Mouse (Mus musculus): ENCODE data around the gene Car9.
"Not testable (repeated sequence)": the region's sequence is repeated elsewhere in the genome, so short reads cannot be mapped to it uniquely, and the experiment has no call there.

Car9 gene

DNA sequence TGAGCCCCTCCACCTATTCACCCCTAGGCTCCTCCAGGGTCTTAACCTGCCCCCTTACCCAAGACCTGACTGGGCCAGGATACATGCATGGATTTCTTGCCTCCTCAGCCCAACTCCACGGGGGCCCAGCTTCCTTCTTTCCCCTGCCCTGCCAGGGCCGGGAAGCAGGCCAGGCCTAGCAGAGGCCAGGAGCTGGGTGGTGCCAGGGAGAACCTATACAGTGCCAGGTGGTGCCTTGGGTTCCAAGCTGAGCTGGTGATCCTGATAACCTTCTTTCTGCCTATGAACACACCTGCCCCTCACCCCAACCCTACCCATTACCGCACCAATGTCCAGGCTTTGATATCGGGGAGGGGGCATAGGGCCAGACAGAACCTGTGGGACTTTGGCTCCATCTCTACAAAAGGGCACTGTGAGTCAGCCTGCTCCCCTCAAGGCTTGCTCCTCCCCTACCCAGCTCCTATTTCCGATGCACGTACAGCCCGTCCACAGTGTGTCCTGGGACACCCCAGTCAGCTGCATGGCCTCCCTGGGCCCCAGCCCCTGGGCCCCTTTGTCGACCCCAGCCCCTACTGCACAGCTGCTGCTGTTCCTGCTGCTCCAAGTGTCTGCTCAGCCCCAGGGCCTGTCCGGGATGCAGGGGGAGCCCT lies at the start of gene Car9:
Gene Car9, plus strand, starts transcription at position 431 of the 650 bp plus-strand sequence.
- peak; percentile 93 for DNase-seq

DNA sequence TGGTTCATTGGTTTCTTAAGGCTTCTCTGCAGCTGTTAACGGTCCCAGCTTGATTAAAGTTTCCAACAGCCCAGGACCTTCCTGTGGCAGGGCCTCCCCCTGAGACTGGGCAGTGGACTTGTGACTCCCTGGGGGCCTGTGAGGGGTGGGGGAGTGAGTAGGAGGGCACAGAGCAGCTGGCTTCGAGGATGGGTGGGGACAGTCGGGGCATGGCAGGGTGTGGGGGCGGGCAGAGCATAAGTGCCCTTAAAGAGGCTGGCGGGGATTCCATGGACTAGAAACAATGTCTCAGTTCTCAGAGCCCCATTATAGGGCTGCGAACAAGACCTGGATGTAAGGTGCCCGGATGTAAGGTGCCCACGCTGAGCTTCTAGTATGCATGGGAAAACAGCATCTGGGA lies 49.6 kb upstream of the Car9 start:
- no peak for DNase-seq

DNA sequence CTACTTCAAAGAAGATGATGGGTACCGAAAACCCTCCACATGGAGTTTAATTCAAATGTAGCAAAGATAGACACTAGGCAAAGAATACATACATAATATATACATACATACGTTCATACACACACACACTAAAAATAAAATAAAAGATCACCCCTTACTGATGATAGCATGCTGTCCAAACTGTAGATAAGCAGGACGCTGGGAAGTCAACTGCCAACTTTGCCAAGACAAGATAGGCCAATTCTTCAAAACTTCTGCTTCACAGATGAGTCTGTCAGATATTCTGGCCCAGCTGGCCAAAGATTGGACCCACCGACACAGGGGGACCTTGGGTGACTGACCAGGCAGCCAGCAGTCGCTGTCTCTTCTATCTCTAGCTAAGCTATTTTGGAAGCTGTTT lies 43.7 kb upstream of the Car9 start:
- DNase-seq = no peak

DNA sequence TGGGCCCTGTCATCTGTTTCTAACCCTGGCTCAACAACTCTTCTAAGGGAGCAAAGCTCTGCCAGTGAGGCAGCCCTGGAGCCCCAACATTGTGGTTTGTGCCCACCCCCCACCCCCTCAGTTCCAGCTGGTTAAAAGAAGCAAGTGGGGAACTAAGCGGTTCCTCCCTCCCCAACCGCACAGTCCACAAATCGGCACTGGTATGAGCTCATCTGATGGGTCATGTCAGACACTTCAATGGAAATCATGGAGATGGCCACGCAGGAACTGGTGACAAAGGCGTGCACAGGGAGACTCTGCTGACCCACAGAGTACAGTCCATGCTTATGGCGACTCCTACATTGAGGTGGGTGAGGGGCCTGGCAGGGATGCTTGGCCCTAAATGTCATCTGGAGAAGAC lies 40.8 kb upstream of the Car9 start:
- DNase-seq = no peak

DNA sequence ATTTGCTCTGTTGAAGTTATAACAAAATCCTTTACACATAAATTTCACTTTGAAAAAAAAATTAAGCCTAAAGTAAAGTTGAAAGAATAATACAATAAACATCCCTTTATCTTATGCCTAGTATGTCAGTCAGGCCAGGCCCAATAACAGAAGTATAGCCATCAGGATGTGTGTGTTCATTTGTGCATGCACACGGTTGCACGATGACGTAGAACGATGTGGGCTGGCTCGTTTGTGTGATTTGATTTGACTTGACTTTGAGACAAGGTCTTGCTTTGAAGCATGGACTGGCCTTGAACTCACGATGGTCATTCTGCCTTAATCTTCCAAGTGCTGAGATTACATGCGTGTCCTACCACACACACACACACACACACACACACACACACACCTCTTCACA lies 39.9 kb upstream of the Car9 start:
- DNase-seq = no peak

DNA sequence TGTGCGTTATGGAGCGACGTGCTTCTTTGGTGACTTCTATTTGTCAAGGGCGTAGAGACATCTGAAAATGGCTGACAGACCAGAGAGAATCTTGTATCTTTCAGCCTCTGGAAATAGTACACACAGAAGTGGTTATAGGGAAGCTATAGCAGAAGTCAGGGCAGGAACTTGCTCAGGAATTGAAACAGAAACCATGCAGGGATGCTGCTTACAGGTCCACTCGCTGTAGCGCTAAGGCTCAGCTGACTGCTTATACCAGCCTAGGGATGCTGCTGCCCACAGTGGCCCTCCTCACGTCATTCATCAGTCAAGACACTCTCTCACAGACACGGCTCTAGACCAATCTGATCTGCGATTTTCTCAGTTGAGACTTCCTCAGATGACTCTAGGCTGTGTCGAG lies 36.5 kb upstream of the Car9 start:
- no peak for DNase-seq

DNA sequence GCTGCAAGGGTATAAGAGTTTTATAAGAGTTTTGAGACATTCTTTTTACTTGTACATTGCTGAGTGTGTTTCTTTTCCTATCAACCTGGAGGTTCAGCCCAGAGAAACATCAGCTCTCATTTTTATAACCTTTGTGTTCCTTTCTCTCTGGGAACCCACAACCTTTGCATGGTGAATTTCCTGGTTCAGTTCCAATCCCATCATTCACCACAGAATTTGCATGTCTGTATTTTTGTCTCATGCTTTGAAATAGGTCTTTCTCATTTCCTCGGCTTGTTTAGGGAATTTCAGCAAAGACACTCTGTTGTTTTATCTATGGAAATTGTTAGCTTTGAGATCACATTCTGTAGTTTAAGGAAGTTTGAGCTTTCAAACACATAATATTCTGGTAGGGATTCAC lies 33.1 kb upstream of the Car9 start:
- DNase-seq = no peak

DNA sequence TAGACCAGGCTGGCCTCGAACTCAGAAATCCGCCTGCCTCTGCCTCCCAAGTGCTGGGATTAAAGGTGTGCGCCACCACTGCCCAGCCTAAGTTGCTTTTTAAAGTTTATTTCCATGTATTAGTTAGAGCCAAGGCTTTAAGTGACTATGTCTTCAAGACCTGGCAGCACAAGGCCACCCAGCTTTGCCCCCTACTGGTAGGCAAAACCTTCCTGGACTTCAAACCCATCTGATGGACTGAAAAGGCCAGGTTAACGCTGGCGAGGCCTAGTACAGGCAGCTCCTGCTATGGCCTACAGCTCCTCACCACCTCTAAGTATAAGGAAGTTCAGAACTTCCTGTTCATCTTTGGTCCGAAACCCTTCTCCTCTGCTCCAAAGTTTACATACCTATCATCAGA lies 30.2 kb upstream of the Car9 start:
- DNase-seq = no peak

DNA sequence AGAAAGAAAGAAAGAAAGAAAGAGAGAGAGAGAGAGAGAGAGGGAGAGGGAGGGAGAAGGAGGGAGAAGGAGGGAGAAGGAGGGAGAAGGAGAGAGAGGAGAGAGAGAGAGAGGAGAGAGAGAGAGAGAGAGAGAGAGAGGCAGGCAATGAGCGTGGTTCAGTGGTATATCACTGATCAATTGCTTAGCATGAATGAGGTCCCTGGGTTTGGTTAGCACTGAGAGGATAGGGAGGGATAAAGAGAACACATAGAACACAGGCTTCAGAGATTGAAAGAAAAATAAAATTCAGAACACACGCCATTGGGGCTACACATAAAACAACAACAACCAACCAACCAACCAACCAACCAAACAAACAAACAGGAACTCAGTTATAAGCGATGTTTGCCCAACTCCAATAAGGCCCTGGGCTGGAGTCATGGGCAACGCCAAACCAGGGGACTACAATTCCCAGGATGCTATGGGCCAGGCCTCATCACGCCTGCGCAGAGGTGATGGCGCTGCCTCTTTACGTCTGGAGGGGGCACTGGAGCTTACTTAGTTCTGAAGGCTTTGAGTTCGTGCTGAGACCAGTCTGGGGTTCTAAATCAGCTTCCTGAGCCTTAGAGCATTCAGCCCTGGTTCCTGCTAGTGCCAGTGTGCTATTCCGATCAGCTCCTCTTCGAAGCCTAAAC lies 28.8 kb upstream of the Car9 start:
- DNase-seq = peak; percentile 92

DNA sequence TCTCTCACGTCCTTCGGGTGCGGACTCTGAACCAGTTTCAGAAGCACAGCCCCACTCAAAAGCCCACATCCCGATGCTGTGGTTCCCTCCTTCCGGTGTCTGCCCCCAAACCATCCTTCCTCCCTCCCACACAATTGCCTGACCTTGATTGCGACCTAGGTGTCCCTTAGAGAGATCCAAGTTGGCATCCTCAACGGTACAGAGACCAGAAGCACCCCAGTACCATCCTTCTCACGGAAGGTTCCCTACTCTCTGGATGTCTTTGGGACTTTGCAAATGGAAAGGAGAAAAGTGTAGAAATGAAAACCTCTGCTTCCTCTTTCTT lies 28.3 kb upstream of the Car9 start:
- DNase-seq = no peak

DNA sequence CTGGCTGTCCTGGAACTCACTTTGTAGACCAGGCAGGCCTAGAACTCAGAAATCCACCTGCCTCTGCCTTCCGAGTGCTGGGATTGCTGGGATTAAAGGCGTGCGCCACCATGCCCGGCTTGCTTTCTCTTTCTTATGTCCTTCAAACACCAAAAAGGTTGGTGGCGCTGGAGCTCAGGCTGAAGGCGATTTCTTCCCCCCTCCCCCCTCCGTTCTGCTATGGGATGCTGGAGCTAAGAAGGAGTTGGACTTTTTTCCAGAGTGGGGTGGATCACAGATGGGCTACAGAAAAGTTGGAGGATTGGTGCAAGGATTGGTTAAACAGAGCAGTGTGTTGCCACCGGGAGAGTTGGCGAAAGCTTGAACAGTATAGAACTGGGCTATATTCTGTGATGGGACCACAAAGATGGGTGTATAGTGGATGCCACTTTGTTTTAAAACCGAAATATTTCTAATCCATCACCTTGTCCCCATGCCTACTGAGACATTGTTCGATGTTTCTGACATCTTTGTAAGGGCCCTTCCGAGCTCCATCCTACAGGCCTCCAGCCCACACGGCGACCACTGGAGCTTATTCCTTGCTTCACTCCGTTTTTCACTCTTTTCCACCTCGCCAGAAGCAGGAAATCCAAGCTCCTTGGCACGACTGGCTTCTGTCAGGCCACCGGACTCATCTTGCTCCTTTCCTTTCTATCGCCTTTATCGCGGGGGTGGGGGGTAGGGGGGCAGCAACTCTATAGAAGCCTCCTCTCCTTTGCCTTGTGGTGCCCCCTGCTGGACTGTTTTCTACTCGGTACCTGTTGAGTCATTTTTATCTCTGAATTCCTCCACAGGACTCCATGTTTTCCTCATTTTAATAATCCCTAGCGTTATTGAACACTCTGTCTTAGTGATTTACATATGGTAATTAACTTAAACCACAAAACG lies 27.6 kb upstream of the Car9 start:
- no peak for DNase-seq

DNA sequence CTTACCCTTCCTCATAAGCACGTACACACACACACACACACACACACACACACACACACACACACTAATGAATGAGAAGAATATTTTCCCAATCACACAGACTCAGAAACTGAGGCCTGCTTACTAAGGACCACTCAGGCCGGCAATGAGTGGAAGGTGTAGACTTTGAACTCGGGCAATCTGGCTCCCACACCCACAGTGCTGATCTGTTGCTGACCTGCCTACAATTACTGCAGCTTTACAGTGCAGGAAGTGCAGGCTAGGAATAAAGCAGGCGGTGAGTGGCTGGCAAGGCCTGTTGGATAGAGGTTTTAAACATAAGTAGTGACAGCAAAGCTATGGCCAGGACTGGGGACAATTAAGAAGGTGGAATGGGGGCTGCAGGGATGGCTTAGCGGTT lies 25.8 kb upstream of the Car9 start:
- no peak for DNase-seq

DNA sequence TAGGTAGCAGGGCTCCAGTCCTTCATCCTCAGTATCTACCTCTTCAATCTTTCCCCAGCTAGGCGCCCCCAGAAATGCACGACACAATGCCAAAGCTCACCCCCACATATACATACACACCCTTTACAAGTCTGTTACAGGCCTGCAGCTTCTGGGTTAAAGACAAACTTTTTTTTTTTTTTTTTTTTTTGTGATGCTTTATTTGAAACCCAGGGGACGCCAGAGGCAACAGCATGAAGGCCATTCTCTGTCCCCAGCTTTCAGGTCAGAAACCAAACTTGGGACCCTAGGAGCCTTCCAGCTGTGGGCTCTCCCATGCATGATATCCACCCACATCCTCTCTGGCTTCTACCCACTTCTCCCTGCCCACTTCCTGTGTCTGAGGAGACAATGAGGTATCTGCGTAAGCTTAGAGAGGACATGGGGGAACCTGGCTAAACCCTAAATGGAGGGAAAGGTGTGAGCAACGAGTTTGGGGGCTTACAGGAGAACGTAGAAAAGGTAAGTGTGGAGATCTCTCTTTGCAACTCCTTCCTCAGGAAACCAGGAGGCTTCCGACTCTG lies 24.8 kb upstream of the Car9 start:
- DNase-seq = no peak

DNA sequence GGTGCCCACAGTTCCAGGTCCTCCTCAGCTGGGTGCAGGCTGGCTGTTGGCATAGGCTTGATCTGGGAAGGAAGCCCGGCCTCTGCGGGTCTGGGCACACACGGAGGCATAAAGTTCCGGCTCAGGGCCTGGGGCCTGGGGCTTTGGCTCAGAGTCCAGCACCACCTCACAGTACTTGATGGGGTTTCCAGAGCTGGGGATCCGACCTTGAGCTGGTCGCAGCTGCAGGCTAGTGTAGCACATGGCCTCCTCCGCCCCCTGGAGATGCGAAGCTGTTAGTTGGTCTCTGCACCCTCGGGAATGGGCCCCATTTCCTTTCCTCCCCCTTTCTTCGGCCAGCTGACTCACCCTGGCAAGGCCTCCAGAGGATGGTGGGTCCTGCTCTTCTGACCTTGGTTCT lies 24.2 kb upstream of the Car9 start:
- no peak for DNase-seq

DNA sequence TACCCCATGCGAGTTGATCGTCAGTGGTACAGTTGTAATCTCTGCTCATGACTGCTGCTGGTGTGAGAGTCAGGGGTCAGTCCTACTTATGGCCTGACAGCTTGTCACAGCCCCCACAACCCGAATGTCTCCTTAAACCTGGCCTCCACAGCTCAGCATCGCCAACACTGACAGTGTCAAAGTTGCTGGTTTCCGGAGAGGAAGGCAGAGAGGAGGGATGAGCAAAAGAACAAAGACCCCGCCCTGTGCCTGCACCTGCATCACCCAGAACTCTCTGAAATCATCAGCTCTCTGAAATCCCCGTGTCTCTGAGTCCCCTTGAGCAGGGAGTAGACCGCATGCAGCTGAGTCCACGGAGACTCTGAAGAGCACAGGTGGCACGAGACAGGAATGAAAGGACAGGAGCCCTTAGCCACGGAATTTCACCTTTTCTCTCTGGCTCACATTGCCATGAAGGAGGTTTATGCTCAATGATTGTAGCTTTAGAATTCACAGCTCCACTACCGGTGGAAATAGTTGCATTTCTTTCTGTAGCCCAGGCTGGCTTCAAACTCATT lies 23.2 kb upstream of the Car9 start, which contains the start of gene Sit1:
Gene Sit1, minus strand, starts transcription at position 200 of the 557 bp plus-strand sequence.
- no peak for DNase-seq

DNA sequence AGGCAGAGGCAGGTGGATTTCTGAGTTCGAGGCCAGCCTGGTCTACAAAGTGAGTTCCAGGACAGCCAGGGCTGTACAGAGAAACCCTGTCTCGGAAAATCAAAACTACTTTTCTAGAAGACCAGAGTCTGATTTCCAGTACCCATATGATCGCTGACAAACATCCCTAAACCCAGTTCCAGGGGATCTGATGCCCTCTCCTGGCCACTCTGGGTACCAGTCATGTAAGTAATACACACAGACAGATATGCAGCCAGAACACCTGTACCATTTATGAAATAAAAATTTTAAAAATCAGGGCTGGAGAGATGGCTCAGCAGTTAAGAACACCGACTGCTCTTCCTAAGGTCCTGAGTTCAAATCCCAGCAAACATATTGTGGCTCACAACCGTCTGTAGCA lies 21.1 kb upstream of the Car9 start:
- DNase-seq = not testable (repeated sequence)

DNA sequence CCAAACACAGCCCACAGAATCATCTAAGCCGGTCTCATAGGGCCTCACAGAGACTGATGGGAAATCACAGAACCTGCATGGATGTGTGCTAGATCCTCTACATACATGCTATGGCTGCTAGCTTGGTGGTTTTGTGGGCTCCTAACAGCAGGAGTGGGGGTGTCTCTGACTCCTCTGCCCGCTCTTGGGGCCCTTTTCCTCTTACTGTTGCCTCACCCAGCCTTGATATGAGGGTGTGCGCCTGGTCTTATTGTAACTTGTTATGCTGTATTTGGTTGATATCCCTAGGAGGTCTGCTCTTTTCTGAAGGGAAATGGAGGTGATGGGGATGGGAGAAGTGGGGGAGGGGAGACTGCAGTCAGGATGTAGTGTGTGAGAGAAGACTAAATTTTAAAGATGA lies 17.2 kb upstream of the Car9 start:
- no peak for DNase-seq

DNA sequence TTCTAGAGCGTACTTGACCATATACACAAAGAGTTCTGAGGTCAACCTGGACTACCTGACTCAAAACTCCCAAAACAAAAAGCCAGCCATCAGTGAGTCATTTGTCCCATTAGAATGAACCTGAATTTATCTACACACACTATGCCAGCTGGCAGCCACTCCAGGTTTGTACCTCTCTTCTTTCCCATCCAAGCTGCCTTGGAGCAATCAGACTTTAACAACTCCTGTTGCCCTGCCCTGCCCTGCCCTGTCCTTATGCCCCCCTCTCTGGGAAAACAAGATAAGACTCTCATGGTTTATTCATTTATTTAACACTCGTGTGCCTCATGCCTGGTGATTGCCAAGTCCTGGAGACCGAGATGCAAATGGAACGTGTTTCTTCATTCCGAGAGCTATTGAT lies 16.0 kb upstream of the Car9 start:
- DNase-seq = no peak

DNA sequence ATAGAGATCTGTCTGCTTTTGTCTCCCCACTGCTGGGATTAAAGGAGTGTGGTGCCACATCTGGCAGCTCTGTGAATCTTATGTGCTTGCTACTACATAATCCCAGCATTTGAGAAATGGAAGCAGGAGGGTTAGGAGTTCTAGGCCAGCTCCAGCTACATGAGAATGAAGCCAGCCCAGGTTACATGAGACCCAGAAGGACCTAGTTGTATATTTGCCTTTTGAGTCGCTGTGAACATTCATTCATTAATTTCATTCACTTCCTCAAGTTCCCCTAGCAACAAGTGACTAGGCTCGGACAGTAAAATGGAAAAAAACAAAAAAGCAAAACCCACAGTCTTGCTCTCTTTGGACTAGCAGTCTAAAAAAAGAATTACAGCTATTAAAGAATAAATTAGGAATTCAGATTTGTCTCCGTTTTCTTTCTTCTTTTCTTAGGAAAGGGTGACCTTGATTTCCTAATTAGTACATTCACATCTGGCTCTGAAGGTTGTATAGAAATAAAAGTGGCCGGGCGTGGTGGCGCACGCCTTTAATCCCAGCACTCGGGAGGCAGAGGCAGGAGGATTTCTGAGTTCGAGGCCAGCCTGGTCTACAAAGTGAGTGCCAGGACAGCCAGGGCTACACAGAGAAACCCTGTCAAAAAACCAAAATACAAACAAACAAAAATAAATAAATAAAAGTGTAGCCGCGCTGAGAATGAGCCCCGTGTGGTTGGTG lies 14.5 kb upstream of the Car9 start:
- DNase-seq = peak; percentile 74

DNA sequence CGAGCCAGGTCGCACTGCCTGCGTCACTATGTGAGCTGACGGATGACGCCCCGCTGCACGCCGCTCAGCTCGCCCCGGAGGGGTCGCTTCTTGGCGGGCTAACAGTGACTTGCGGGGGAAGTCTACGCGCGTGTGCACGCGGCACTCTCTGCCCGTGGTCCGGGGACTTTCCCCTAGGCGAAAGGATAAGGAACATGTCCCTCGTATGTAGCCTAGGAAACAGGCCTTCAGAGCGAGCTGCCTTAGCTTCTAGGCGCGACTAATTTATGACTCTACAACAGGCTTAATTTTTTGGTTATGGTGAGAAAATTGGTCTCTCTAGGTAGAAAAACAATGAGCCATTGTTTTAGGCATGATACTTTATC lies 14.0 kb upstream of the Car9 start, which contains the start of gene Ccdc107:
Gene Ccdc107, plus strand, starts transcription at position 80 of the 365 bp plus-strand sequence.
- DNase-seq = peak; percentile 97

DNA sequence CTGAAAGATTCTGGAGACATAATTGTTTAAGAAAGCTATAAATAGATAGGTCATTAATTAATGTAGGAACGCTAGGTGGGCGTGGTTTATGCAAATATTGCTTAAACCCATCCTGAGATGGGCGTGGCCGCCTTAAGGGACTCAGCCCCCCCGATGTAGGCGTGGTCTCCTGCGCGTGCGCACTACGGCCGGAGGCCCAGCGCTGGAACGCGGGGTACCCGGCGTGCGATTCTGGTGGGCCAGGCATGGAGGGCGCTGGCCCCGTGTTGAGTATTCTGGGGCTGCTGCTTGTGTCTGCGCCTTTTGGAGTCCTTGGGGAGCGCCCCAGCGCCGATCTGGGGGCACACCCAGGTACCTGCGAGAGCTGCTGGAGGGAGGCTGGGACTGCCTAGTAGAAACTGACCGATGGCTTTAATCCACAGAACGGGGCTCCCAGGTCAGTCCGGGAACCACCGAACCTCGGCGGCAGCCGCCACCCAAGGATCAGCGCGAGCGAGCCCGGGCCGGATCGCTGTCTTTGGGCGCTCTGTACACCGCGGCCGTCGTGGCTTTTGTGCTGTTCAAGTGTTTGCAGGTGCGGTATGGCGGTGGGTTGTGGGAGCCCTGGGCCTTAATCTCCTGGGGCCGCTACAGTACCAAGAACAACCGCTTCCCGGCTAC lies 13.4 kb upstream of the Car9 start:
- DNase-seq = peak; percentile 98

DNA sequence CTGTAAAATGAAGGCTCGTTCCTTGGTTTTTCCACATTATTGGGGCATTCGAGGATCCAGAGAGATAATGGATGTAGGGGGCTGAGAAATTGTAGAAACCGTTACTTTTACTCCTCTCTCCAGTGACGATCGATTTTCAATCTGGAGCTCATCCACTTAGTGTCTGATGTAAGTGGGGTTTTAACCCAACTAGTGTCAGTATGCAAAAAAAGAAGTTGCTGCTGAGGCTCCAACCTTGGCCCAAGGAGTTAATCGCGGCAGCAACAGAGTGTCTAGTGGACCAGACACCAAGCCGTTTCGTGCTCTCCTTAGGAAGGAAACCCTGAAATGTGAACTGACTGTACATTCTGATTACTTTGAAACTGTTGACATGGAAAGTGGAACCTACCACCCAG lies 12.9 kb upstream of the Car9 start:
- DNase-seq = no peak

All from cerebellum, adult 9-10 months (tissue).